Mouse (Mus musculus): ENCODE data around the gene Adgrl1.

Adgrl1 gene

GRCm38 (mm10) chr8:83899363-83900252 lies at the start of gene Adgrl1:
Gene Adgrl1, plus strand, starts transcription at chr8:83900105.
- peak; percentile 47 for DNase-seq (ENCODE audit: low read depth)

DNA sequence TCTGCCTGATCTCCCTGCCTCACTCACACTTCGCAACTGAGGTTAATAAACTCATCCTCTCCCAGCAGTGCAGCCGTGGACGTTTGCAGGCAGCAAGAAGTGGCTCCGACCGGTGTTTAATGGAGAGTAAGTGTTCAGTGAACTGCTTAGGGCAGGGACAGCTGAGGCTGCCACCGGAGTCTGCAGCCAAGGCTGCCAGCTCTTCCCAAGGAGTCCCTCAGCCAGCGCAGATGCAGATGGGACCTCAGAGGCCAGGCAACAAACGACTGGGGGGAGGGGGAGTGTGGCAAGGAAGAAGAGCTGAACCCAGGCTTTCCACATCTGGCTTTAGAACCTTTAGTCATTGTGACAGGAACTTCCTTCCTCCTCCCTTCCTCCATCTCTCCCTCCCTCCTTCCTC lies 47.6 kb upstream of the Adgrl1 start:
- DNase-seq (ENCODE audit: low read depth) = no peak

GRCm38 (mm10) chr8:83853323-83854050 lies 46.4 kb upstream of the Adgrl1 start:
- DNase-seq (ENCODE audit: low read depth) = no peak

GRCm38 (mm10) chr8:83856486-83857065 lies 43.3 kb upstream of the Adgrl1 start:
- no peak for DNase-seq (ENCODE audit: low read depth)

GRCm38 (mm10) chr8:83862439-83863268 lies 37.3 kb upstream of the Adgrl1 start:
- no peak for DNase-seq (ENCODE audit: low read depth)

GRCm38 (mm10) chr8:83874881-83875655 lies 24.8 kb upstream of the Adgrl1 start:
- no peak for DNase-seq (ENCODE audit: low read depth)

DNA sequence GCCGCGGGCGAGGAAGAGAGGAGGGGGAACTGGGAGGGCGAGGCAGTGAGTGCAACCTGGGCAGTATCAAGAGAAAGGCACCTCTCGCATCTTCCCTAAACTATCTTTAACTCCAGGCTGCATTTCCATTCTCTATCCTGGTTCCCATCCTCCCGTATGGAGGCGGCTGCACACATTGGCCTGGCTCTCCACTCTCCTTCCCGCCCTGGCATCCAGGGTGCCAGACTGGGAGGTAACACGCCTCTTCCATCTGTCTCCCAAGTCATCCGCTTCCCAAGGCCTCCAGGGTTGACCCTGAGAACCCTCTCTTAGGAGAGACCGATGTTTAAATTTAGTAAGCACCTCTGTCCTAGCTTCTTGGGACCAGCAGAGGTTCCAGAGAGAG lies 24.3 kb upstream of the Adgrl1 start:
- no peak for DNase-seq (ENCODE audit: low read depth)

- no peak for DNase-seq (ENCODE audit: low read depth)
Observed at GRCm38 (mm10) chr8:83876080-83876837, 23.6 kb upstream of the Adgrl1 start.

DNA sequence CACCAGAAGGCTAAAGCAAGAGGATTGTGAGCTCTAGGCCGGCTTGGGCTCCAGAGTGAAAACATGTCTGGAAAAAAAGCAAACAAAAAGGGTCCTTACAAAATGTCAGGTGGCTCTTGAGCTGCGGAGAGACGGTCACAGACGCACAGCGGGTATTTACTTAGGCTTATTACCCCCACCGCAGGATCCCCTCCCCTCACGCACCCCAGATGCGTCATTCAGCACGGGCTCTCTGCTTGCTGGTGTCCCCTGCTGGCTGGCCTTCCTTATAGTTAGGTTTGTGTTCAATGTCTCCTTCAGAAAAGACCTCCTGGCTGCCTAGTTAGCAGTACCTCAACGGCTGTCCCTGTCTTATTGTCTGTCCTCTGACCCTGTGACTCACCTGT lies 23.1 kb upstream of the Adgrl1 start:
- DNase-seq (ENCODE audit: low read depth) = no peak

DNA sequence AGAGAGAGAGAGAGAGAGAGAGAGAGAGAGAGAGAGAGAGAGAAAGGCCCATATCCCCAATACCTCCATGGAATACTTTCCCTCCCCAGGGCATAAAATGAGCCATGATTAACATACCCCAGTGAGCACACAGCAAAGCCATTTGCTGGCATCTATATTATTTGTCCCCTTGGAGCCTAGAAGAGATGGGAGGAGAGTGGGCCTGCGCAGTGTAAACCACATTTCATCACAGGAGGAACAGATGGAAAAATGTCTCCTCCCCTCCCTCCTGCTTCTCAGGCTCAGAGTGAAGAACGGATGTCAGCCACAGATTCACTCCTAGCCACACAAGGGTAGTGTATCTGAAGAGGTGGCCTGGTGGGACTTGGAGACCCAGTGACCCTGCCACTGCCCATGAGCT lies 11.5 kb upstream of the Adgrl1 start:
- no peak for DNase-seq (ENCODE audit: low read depth)

DNA sequence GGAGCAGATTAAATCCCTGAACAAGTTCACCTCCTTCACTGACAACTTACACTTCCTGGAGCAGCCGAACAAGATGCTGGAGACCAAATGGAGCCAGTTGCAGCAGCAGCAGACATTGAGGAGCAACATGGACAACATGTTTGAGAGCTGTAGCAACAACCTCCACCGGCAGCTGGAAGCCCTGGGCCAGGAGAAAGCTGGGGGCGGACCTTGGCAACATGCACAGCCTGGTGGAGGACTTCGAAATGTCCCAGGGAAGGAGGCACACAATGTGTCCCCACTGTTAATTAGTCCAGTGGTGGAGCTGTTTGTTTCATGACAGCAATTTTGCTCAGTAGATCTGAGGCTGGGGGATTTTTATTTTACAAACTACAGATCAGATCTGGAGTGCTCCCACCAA lies 7.8 kb upstream of the Adgrl1 start:
- no peak for DNase-seq (ENCODE audit: low read depth)

DNA sequence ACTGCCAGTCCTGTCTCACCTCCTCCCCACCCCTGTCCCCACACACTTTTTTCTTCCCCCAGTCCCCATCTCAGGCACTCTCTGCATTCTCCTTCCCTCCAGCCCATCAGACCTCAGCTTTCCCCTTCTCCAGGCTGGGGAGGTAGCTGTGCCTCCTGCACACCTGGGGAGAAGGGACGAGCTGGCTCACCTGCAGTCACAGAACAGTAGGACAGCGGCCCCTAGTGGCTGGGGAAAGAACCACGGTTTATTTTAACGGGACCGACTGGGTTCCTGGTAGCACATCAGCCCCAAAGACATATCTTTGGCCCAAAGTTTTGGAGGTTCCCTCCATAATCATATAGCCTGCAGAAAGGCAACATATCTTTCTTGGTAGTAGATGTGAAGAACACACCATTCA lies 6.0 kb upstream of the Adgrl1 start:
- peak; percentile 57 for DNase-seq (ENCODE audit: low read depth)

- DNase-seq (ENCODE audit: low read depth) = peak; percentile 42
Observed at GRCm38 (mm10) chr8:83895894-83896293, 4.0 kb upstream of the Adgrl1 start.

- no peak for DNase-seq (ENCODE audit: low read depth)
Observed at GRCm38 (mm10) chr8:83896461-83896860, 3.4 kb upstream of the Adgrl1 start.

DNA sequence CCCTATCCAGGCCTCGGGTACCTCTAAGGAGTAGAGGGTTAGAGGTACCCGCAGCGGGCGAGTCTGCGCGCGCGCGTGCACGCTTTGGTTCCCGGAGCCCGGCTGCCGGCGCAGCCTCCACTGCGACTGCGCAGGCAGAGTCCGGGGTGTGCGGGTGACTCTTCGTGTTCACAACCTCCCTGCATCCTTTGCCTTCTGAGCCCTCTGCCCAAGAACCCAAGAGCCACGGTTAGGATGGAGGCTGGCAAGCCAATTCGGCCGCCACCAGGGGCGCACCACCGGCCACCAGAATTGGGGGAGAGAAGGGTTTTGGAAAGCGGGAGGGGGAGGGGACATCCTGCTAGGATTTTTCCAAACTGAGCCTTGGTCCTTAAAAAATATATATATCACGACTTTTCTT lies 2.7 kb upstream of the Adgrl1 start:
- DNase-seq (ENCODE audit: low read depth) = no peak

- DNase-seq (ENCODE audit: low read depth) = no peak
Observed at GRCm38 (mm10) chr8:83898456-83898855, 1.4 kb upstream of the Adgrl1 start.

GRCm38 (mm10) chr8:83898985-83899362 lies 931 bp upstream of the Adgrl1 start:
- no peak for DNase-seq (ENCODE audit: low read depth)

- DNase-seq (ENCODE audit: low read depth) = no peak
Observed at GRCm38 (mm10) chr8:83900266-83900956, 506 bp downstream of the Adgrl1 start.

GRCm38 (mm10) chr8:83900957-83901270 lies 1.0 kb downstream of the Adgrl1 start:
- DNase-seq (ENCODE audit: low read depth) = no peak
